Comparison of ENCODE assay signal across 8 mouse cellular contexts in the genomic region with DNA sequence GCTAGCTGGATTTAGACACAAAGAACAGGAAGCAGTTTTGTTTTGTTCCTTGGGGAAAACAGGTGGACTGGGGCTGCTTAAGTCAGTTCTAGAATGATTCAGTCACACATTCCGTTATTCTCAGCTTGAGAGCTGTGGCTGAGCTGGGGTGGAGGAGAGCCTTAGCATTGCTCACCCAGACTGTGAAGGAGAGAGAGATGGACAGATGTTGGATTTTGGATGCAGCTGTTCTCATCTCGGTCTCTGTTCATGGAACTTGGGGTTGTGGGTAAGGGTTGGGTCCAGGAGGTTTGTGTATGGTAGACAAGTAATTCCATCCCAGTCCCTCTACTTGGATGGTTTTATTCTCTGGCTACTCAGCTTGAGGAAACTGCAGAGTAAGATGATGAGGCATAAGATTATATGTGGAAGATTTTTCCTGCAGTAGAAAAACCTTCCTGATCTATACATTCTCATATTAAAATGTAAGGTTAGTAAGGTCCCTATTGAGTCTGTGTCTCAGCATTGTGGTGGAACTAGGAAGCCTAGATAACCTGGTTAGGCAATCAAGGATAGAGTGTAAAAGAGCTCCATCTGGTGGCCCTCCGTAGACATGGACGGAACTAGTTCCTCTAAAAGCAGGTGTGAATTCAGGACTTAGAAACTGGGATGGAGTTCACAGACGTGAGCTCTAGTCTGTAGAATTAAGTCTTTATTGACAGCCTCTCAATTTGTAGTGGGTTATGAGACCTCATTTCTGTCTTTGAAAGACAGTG. TPM values are rescaled to one million over a fixed set of nuclear protein-coding genes. Genes with fewer than 3 reads are reported as not detected.
DNase-seq lines count a peak whose midpoint lies in the region; ATAC-seq lines count a peak whose summit lies in the region.

No protein-coding gene starts in this region.

- peak; percentile 99 for ATAC-seq in megakaryocyte, adult 5-6 weeks (ENCODE audit: poor library complexity, severe bottlenecking)

- peak; percentile 24 for DNase-seq in adrenal gland, postnatal 14 days
- DNase-seq in adrenal gland, postnatal 4 days (ENCODE audit: low spot score in 2 of 2): no peak
- peak; percentile 39 to 49 for DNase-seq in kidney, postnatal 36 days
- no peak for DNase-seq in kidney, adult 8-10 months
- peak; percentile 24 for DNase-seq in c-Kit-positive CD71-positive TER-119-positive erythroid progenitor cells, embryonic 14.5 days (ENCODE audit: low spot score)
- no peak for DNase-seq in spleen, postnatal 14 days (ENCODE audit: low spot score in 2 of 2)
- DNase-seq in urinary bladder, postnatal 25 days (ENCODE audit: low spot score): no peak

RNA-seq across cellular contexts. Expression of a gene that starts 7.0 kb away (rescaled TPM):
- 26.4 and 28.9 TPM in 2 replicates for total RNA-seq in adrenal gland, postnatal 14 days (2021)
- total RNA-seq in adrenal gland, postnatal 4 days (2021): 10 to 100 TPM; 35.9 to 38.0 TPM
- 43.3 and 45.3 TPM in 2 replicates for total RNA-seq in megakaryocyte, adult 5-6 weeks (2015)
- 50.6 and 53.0 TPM in 2 replicates for total RNA-seq in megakaryocyte, adult 5-6 weeks (2017)

RNA-seq across cellular contexts. Expression of a gene that starts 12.5 kb away (rescaled TPM):
- total RNA-seq in adrenal gland, postnatal 14 days (2021): 111 and 113 TPM in 2 replicates
- 100 to 1,000 TPM; 125 to 126 TPM for total RNA-seq in adrenal gland, postnatal 4 days (2021)
- total RNA-seq in megakaryocyte, adult 5-6 weeks (2015): 105 and 110 TPM in 2 replicates
- total RNA-seq in megakaryocyte, adult 5-6 weeks (2017): 90.4 and 90.8 TPM in 2 replicates

Comparison
In these comparisons a context has a peak if more than half of its experiments do, and no peak if none do; other contexts are left out.
1. DNase-seq: peak in adrenal gland, postnatal 14 days (single experiment), kidney, postnatal 36 days (2 of 2) and c-Kit-positive CD71-positive TER-119-positive erythroid progenitor cells, embryonic 14.5 days (single experiment); none in adrenal gland, postnatal 4 days (0 of 2), kidney, adult 8-10 months (0 of 2), spleen, postnatal 14 days (0 of 2) and urinary bladder, postnatal 25 days (single experiment).